Mouse (Mus musculus): ENCODE data around the gene Slc38a5. TPM values are rescaled to one million over a fixed set of nuclear protein-coding genes. Genes with fewer than 3 reads are reported as not detected.

The Slc38a5 gene
- polyA plus RNA-seq, 1 experiment from 2014 or later: 6.4 TPM

Other genes with a start within 250 kb of the Slc38a5 start
- 58.3 and 63.2 TPM in 2 replicates for gene Suv39h1, start 196.4 kb upstream of the Slc38a5 start, polyA plus RNA-seq (2016; fragmentation: Nextera tagmentation; extraction: Ambion mirVana)
- gene Was, start 180.6 kb upstream of the Slc38a5 start, polyA plus RNA-seq (2016; fragmentation: Nextera tagmentation; extraction: Ambion mirVana): 0.22 and 0.23 TPM in 2 replicates
- gene Wdr13, start 138.2 kb upstream of the Slc38a5 start, polyA plus RNA-seq (2016; fragmentation: Nextera tagmentation; extraction: Ambion mirVana): 42.6 and 45.0 TPM in 2 replicates
- 397 and 400 TPM in 2 replicates for gene Rbm3, start 125.3 kb upstream of the Slc38a5 start, polyA plus RNA-seq (2016; fragmentation: Nextera tagmentation; extraction: Ambion mirVana)
- gene Tbc1d25, start 95.0 kb upstream of the Slc38a5 start, polyA plus RNA-seq (2016; fragmentation: Nextera tagmentation; extraction: Ambion mirVana): 15.1 and 16.5 TPM in 2 replicates
- 33.0 and 36.0 TPM in 2 replicates for gene Ebp, start 77.6 kb upstream of the Slc38a5 start, polyA plus RNA-seq (2016; fragmentation: Nextera tagmentation; extraction: Ambion mirVana)
- gene Porcn, start 64.6 kb upstream of the Slc38a5 start, polyA plus RNA-seq (2016; fragmentation: Nextera tagmentation; extraction: Ambion mirVana): 32.3 and 36.2 TPM in 2 replicates
- gene Ftsj1, start 18.7 kb upstream of the Slc38a5 start, polyA plus RNA-seq (2016; fragmentation: Nextera tagmentation; extraction: Ambion mirVana): 45.8 and 46.3 TPM in 2 replicates
- gene Ssxb10, start 56.3 kb downstream of the Slc38a5 start, polyA plus RNA-seq (2016; fragmentation: Nextera tagmentation; extraction: Ambion mirVana): not detected in 2 replicates
- gene Ssxb9, start 95.8 kb downstream of the Slc38a5 start, polyA plus RNA-seq (2016; fragmentation: Nextera tagmentation; extraction: Ambion mirVana): not detected in 2 replicates
- not detected in 2 replicates for gene Ssxb1, start 142.2 kb downstream of the Slc38a5 start, polyA plus RNA-seq (2016; fragmentation: Nextera tagmentation; extraction: Ambion mirVana)
- not detected in 2 replicates for gene Ssxb2, start 190.6 kb downstream of the Slc38a5 start, polyA plus RNA-seq (2016; fragmentation: Nextera tagmentation; extraction: Ambion mirVana)

Measured in neural tube, embryonic 12.5 days (tissue).